Mouse (Mus musculus): Measurements from ENCODE around the gene Pdcd7. TPM values are rescaled to one million over a fixed set of nuclear protein-coding genes. Genes with fewer than 3 reads are reported as not detected.

Gene Pdcd7
- polyA plus RNA-seq, 1 experiment from 2014 or later = 8.2 TPM

GRCm38 (mm10) chr9:65386373-65387140 is 40.7 kb downstream of the Pdcd7 start:
- Histone ChIP-seq H3K4me2 (no peak overlapping the region), H3K36me3 (no peaks in the 10 kb centered on the region), H3K4me3 (no peak overlapping the region), H3K27me3 (peaks cover 33% of the 10 kb centered on the region), H3K9me3 (no peaks in the 10 kb centered on the region), H3K4me1 (replicated peaks) (peaks cover 15% of the 10 kb centered on the region), H3K9ac (no peak overlapping the region), H3K27ac (no peak overlapping the region)
- WGBS = 34% methylated on average over 8 of the region's 8 CpGs
- no peak for ATAC-seq (ENCODE audit: low FRiP score)

GRCm38 (mm10) chr9:65390752-65391612 is 45.1 kb downstream of the Pdcd7 start:
- H3K36me3 ChIP-seq = no peaks in the 10 kb centered on the region
- peak overlapping the region; percentile 9 for H3K9ac ChIP-seq
- no peak overlapping the region for H3K27ac ChIP-seq
- WGBS = 18% methylated on average over 93 of the region's 96 CpGs
- no peak; the same call in none of the 2 replicates for ATAC-seq (ENCODE audit: low FRiP score)
- H3K27me3 ChIP-seq = peaks cover 60% of the 10 kb centered on the region
- H3K4me3 ChIP-seq = peak overlapping the region; percentile 46
- H3K4me2 ChIP-seq = peak overlapping the region; percentile 49
- peaks cover 15% of the 10 kb centered on the region for H3K4me1 ChIP-seq (replicated peaks)
- H3K9me3 ChIP-seq = no peaks in the 10 kb centered on the region

- H3K27me3 ChIP-seq = peaks cover 60% of the 10 kb centered on the region
- H3K9ac ChIP-seq = peak within 1 kb of the TSS; percentile 9
These were observed 45.7 kb downstream of the Pdcd7 start, which contains the start of gene Kbtbd13 for GRCm38 (mm10) chr9:65391613-65391964. Kbtbd13 (minus strand) TSS chr9:65391652.

GRCm38 (mm10) chr9:65392638-65393364 is 46.9 kb downstream of the Pdcd7 start:
- Histone ChIP-seq H3K4me1 (replicated peaks) (peaks cover 7% of the 10 kb centered on the region), H3K36me3 (no peaks in the 10 kb centered on the region), H3K9me3 (no peaks in the 10 kb centered on the region), H3K27ac (no peak overlapping the region), H3K9ac (no peak overlapping the region), H3K27me3 (peaks cover 60% of the 10 kb centered on the region), H3K4me3 (no peak overlapping the region), H3K4me2 (no peak overlapping the region)
- no peak for ATAC-seq (ENCODE audit: low FRiP score)
- 27% methylated on average over 6 of the region's 6 CpGs for WGBS

More at GRCm38 (mm10) chr9:65391613-65391964, 45.7 kb downstream of the Pdcd7 start, which contains the start of gene Kbtbd13:
- H3K9me3 ChIP-seq = no peaks in the 10 kb centered on the region
- peaks cover 10% of the 10 kb centered on the region for H3K4me1 ChIP-seq (replicated peaks)
- H3K4me3 ChIP-seq = peak within 1 kb of the TSS; percentile 46
- ATAC-seq (ENCODE audit: low FRiP score) = no peak
- no peak within 1 kb of the TSS for H3K27ac ChIP-seq
- no peaks in the 10 kb centered on the region for H3K36me3 ChIP-seq
- WGBS = 61% methylated on average over 8 of the region's 8 CpGs
- H3K4me2 ChIP-seq = peak within 1 kb of the TSS; percentile 49

- H3K27me3 ChIP-seq = peaks cover 57% of the 10 kb centered on the region
- H3K9me3 ChIP-seq = no peaks in the 10 kb centered on the region
- ATAC-seq (ENCODE audit: low FRiP score) = no peak
- H3K4me2 ChIP-seq = no peak overlapping the region
- no peak overlapping the region for H3K4me3 ChIP-seq
- 51% methylated on average over 2 of the region's 2 CpGs for WGBS
- H3K36me3 ChIP-seq = no peaks in the 10 kb centered on the region
- H3K4me1 ChIP-seq (replicated peaks) = peaks cover 15% of the 10 kb centered on the region
- H3K9ac ChIP-seq = no peak overlapping the region
- no peak overlapping the region for H3K27ac ChIP-seq
These were observed 47.7 kb downstream of the Pdcd7 start for GRCm38 (mm10) chr9:65393606-65394005.

- ATAC-seq (ENCODE audit: low FRiP score) = no peak
- WGBS = 49% methylated on average over 2 of the region's 2 CpGs
These were observed 48.5 kb downstream of the Pdcd7 start for GRCm38 (mm10) chr9:65394360-65394759.

GRCm38 (mm10) chr9:65398279-65398678 is 52.4 kb downstream of the Pdcd7 start, which contains the start of gene Rasl12:
Rasl12 (plus strand) TSS chr9:65398506.
- no peaks in the 10 kb centered on the region for H3K9me3 ChIP-seq
- under 1% methylated on average over 24 of the region's 24 CpGs for WGBS
- peaks cover 11% of the 10 kb centered on the region for H3K4me1 ChIP-seq (replicated peaks)
- H3K27ac ChIP-seq = no peak within 1 kb of the TSS
- H3K27me3 ChIP-seq = peaks cover 20% of the 10 kb centered on the region
- H3K4me2 ChIP-seq = peak within 1 kb of the TSS; percentile 66
- peak within 1 kb of the TSS; percentile 66 for H3K9ac ChIP-seq
- H3K4me3 ChIP-seq = peak within 1 kb of the TSS; percentile 45
- no peaks in the 10 kb centered on the region for H3K36me3 ChIP-seq
- ATAC-seq (ENCODE audit: low FRiP score) = peak; percentile 65

More at GRCm38 (mm10) chr9:65394360-65394759, 48.5 kb downstream of the Pdcd7 start:
- Histone ChIP-seq H3K9me3 (no peaks in the 10 kb centered on the region), H3K4me1 (replicated peaks) (peaks cover 18% of the 10 kb centered on the region), H3K9ac (no peak overlapping the region), H3K4me2 (no peak overlapping the region), H3K27me3 (peaks cover 52% of the 10 kb centered on the region), H3K36me3 (no peaks in the 10 kb centered on the region), H3K4me3 (no peak overlapping the region), H3K27ac (no peak overlapping the region)

- WGBS = 91% methylated on average over 6 of the region's 6 CpGs
- H3K27me3 ChIP-seq = 0 out of 2 replicates have a peak, but pooled peaks cover 9% of the 10 kb centered on the region
- no peak overlapping the region for H3K9ac ChIP-seq
These were observed 54.0 kb downstream of the Pdcd7 start for GRCm38 (mm10) chr9:65399934-65400333.

GRCm38 (mm10) chr9:65404331-65405183 is 58.7 kb downstream of the Pdcd7 start:
- Histone ChIP-seq H3K9ac (no peak overlapping the region), H3K4me2 (no peak overlapping the region), H3K4me3 (no peak overlapping the region), H3K4me1 (replicated peaks) (0 out of 2 replicates have a peak, but pooled peaks cover 3% of the 10 kb centered on the region), H3K27ac (no peak overlapping the region), H3K36me3 (no peaks in the 10 kb centered on the region), H3K9me3 (no peaks in the 10 kb centered on the region), H3K27me3 (0 out of 2 replicates have a peak, but pooled peaks cover 4% of the 10 kb centered on the region)
- no peak for ATAC-seq (ENCODE audit: low FRiP score)
- 77% methylated on average over 15 of the region's 15 CpGs for WGBS

More at GRCm38 (mm10) chr9:65399934-65400333, 54.0 kb downstream of the Pdcd7 start:
- no peak overlapping the region for H3K27ac ChIP-seq
- H3K9me3 ChIP-seq = no peaks in the 10 kb centered on the region
- no peak for ATAC-seq (ENCODE audit: low FRiP score)
- H3K4me1 ChIP-seq (replicated peaks) = peaks cover 14% of the 10 kb centered on the region
- no peaks in the 10 kb centered on the region for H3K36me3 ChIP-seq
- H3K4me3 ChIP-seq = no peak overlapping the region
- no peak overlapping the region for H3K4me2 ChIP-seq

GRCm38 (mm10) chr9:65405184-65405449 is 59.2 kb downstream of the Pdcd7 start:
- no peaks in the 10 kb centered on the region for H3K27me3 ChIP-seq
- H3K4me1 ChIP-seq (replicated peaks) = 0 out of 2 replicates have a peak, but pooled peaks cover 3% of the 10 kb centered on the region
- H3K4me3 ChIP-seq = no peak overlapping the region
- no peaks in the 10 kb centered on the region for H3K9me3 ChIP-seq
- no peak overlapping the region for H3K4me2 ChIP-seq
- no peaks in the 10 kb centered on the region for H3K36me3 ChIP-seq
- no peak overlapping the region for H3K9ac ChIP-seq
- 86% methylated on average over 2 of the region's 2 CpGs for WGBS
- ATAC-seq (ENCODE audit: low FRiP score) = no peak
- H3K27ac ChIP-seq = no peak overlapping the region

- H3K27ac ChIP-seq = no peak overlapping the region
- no peak overlapping the region for H3K4me3 ChIP-seq
- 0 out of 2 replicates have a peak, but pooled peaks cover 3% of the 10 kb centered on the region for H3K4me1 ChIP-seq (replicated peaks)
- H3K9me3 ChIP-seq = no peaks in the 10 kb centered on the region
- H3K4me2 ChIP-seq = no peak overlapping the region
- no peaks in the 10 kb centered on the region for H3K36me3 ChIP-seq
- whole genome bisulfite sequencing = 87% methylated on average over 5 of the region's 5 CpGs
- no peak for ATAC-seq (ENCODE audit: low FRiP score)
- no peaks in the 10 kb centered on the region for H3K27me3 ChIP-seq
- no peak overlapping the region for H3K9ac ChIP-seq
These were observed 61.4 kb downstream of the Pdcd7 start for GRCm38 (mm10) chr9:65407327-65407726.

All from hindbrain, embryonic 13.5 days (tissue).